Mouse (Mus musculus): ENCODE results near the gene Cab39. TPM values are rescaled to one million over a fixed set of nuclear protein-coding genes. Genes with fewer than 3 reads are reported as not detected.
A peak's percentile ranks its signal among the peaks of the same experiment; 100 is the strongest.

Gene Cab39
- 65.1 and 72.8 TPM in 2 replicates for polyA plus RNA-seq (2012; rRNA removed)

- Histone ChIP-seq H3K27ac (ENCODE audit: control insufficient read depth, insufficient read depth, low read length) (peak within 1 kb of the TSS; percentile 77), H3K4me3 (ENCODE audit: control insufficient read depth, insufficient read depth, low read length) (peak within 1 kb of the TSS; percentile 68), H3K27me3 (ENCODE audit: control insufficient read depth, insufficient read depth, low read length) (no peaks in the 10 kb centered on the region), H3K4me1 (replicated peaks; ENCODE audit: control insufficient read depth, insufficient read depth, low read length) (peaks cover 5% of the 10 kb centered on the region), H3K36me3 (ENCODE audit: control insufficient read depth, insufficient read depth, low read length) (no peaks in the 10 kb centered on the region)
- TF ChIP-seq CTCF (IDR thresholded peaks at IDR 0.05; ENCODE audit: borderline replicate concordance, control insufficient read depth, extremely low read depth, insufficient read depth, low read length, poor library complexity) (peak; percentile 94), POLR2A (IDR thresholded peaks at IDR 0.05; ENCODE audit: control insufficient read depth, extremely low read depth, insufficient read depth, low read length, poor library complexity) (peak; percentile 96)
- WGBS: under 1% methylated on average over 114 of the region's 118 CpGs
- DNase-seq: peak; percentile 92
Measured at GRCm38 (mm10) chr1:85793208-85794105, at the start of gene Cab39. Gene Cab39 (plus strand): TSS chr1:85793441.

- WGBS: 63% methylated on average over 3 of the region's 3 CpGs
- no peak overlapping the region for H3K4me3 ChIP-seq (ENCODE audit: control insufficient read depth, insufficient read depth, low read length)
- peaks cover 33% of the 10 kb centered on the region for H3K4me1 ChIP-seq (replicated peaks; ENCODE audit: control insufficient read depth, insufficient read depth, low read length)
- no peaks in the 10 kb centered on the region for H3K27me3 ChIP-seq (ENCODE audit: control insufficient read depth, insufficient read depth, low read length)
- no peak for DNase-seq
- H3K36me3 ChIP-seq (ENCODE audit: control insufficient read depth, insufficient read depth, low read length): no peaks in the 10 kb centered on the region
- peak overlapping the region; percentile 48; the same call in 1 of the 2 replicates for H3K27ac ChIP-seq (ENCODE audit: control insufficient read depth, insufficient read depth, low read length)
- TF ChIP-seq POLR2A (IDR thresholded peaks at IDR 0.05; ENCODE audit: control insufficient read depth, extremely low read depth, insufficient read depth, low read length, poor library complexity): no peak
- TF ChIP-seq CTCF (IDR thresholded peaks at IDR 0.05; ENCODE audit: borderline replicate concordance, control insufficient read depth, extremely low read depth, insufficient read depth, low read length, poor library complexity): no peak
Measured at GRCm38 (mm10) chr1:85744539-85744938, 48.7 kb upstream of the Cab39 start.

- no peak for DNase-seq
- Histone ChIP-seq H3K36me3 (ENCODE audit: control insufficient read depth, insufficient read depth, low read length) (no peaks in the 10 kb centered on the region), H3K27me3 (ENCODE audit: control insufficient read depth, insufficient read depth, low read length) (no peaks in the 10 kb centered on the region), H3K27ac (ENCODE audit: control insufficient read depth, insufficient read depth, low read length) (no peak overlapping the region), H3K4me3 (ENCODE audit: control insufficient read depth, insufficient read depth, low read length) (no peak overlapping the region), H3K4me1 (replicated peaks; ENCODE audit: control insufficient read depth, insufficient read depth, low read length) (peaks cover 41% of the 10 kb centered on the region)
- 94% methylated on average over 5 of the region's 5 CpGs for WGBS
- TF ChIP-seq POLR2A (IDR thresholded peaks at IDR 0.05; ENCODE audit: control insufficient read depth, extremely low read depth, insufficient read depth, low read length, poor library complexity) (no peak), CTCF (IDR thresholded peaks at IDR 0.05; ENCODE audit: borderline replicate concordance, control insufficient read depth, extremely low read depth, insufficient read depth, low read length, poor library complexity) (no peak)
Measured at GRCm38 (mm10) chr1:85746511-85746910, 46.7 kb upstream of the Cab39 start.

GRCm38 (mm10) chr1:85749829-85750228 is 43.4 kb upstream of the Cab39 start:
- H3K27ac ChIP-seq (ENCODE audit: control insufficient read depth, insufficient read depth, low read length): peak overlapping the region; percentile 98; the same call in 1 of the 2 replicates
- TF ChIP-seq CTCF (IDR thresholded peaks at IDR 0.05; ENCODE audit: borderline replicate concordance, control insufficient read depth, extremely low read depth, insufficient read depth, low read length, poor library complexity): no peak
- TF ChIP-seq POLR2A (IDR thresholded peaks at IDR 0.05; ENCODE audit: control insufficient read depth, extremely low read depth, insufficient read depth, low read length, poor library complexity): no peak
- no peaks in the 10 kb centered on the region for H3K36me3 ChIP-seq (ENCODE audit: control insufficient read depth, insufficient read depth, low read length)
- 95% methylated on average over 2 of the region's 2 CpGs for WGBS
- peaks cover 44% of the 10 kb centered on the region for H3K4me1 ChIP-seq (replicated peaks; ENCODE audit: control insufficient read depth, insufficient read depth, low read length)
- H3K4me3 ChIP-seq (ENCODE audit: control insufficient read depth, insufficient read depth, low read length): no peak overlapping the region
- no peaks in the 10 kb centered on the region for H3K27me3 ChIP-seq (ENCODE audit: control insufficient read depth, insufficient read depth, low read length)
- no peak for DNase-seq

GRCm38 (mm10) chr1:85750650-85751049 is 42.6 kb upstream of the Cab39 start:
- Histone ChIP-seq H3K4me1 (replicated peaks; ENCODE audit: control insufficient read depth, insufficient read depth, low read length) (peaks cover 41% of the 10 kb centered on the region), H3K27me3 (ENCODE audit: control insufficient read depth, insufficient read depth, low read length) (no peaks in the 10 kb centered on the region; the same call in 1 of the 2 replicates), H3K36me3 (ENCODE audit: control insufficient read depth, insufficient read depth, low read length) (no peaks in the 10 kb centered on the region), H3K4me3 (ENCODE audit: control insufficient read depth, insufficient read depth, low read length) (peak overlapping the region; percentile 42), H3K27ac (ENCODE audit: control insufficient read depth, insufficient read depth, low read length) (peak overlapping the region; percentile 98)
- TF ChIP-seq CTCF (IDR thresholded peaks at IDR 0.05; ENCODE audit: borderline replicate concordance, control insufficient read depth, extremely low read depth, insufficient read depth, low read length, poor library complexity) (no peak), POLR2A (IDR thresholded peaks at IDR 0.05; ENCODE audit: control insufficient read depth, extremely low read depth, insufficient read depth, low read length, poor library complexity) (no peak)
- DNase-seq: no peak
- whole genome bisulfite sequencing: 24% methylated on average over 4 of the region's 4 CpGs

- Histone ChIP-seq H3K27ac (ENCODE audit: control insufficient read depth, insufficient read depth, low read length) (peak overlapping the region; percentile 98), H3K27me3 (ENCODE audit: control insufficient read depth, insufficient read depth, low read length) (no peaks in the 10 kb centered on the region; the same call in 1 of the 2 replicates), H3K36me3 (ENCODE audit: control insufficient read depth, insufficient read depth, low read length) (no peaks in the 10 kb centered on the region), H3K4me3 (ENCODE audit: control insufficient read depth, insufficient read depth, low read length) (peak overlapping the region; percentile 46), H3K4me1 (replicated peaks; ENCODE audit: control insufficient read depth, insufficient read depth, low read length) (peaks cover 41% of the 10 kb centered on the region)
- WGBS: 4% methylated on average over 6 of the region's 6 CpGs
- TF ChIP-seq POLR2A (IDR thresholded peaks at IDR 0.05; ENCODE audit: control insufficient read depth, extremely low read depth, insufficient read depth, low read length, poor library complexity) (0 out of 2 replicates have a peak, but pooled peaks have one; percentile 54), CTCF (IDR thresholded peaks at IDR 0.05; ENCODE audit: borderline replicate concordance, control insufficient read depth, extremely low read depth, insufficient read depth, low read length, poor library complexity) (no peak)
- DNase-seq: peak; percentile 63
Measured at GRCm38 (mm10) chr1:85751494-85751893, 41.7 kb upstream of the Cab39 start.
